Mouse (Mus musculus) brain, embryonic 18.5 days (tissue): Measurements from ENCODE around the gene Tmem119.

Experiments
- DNase-seq: peaks from one replicate; pipeline ENCODE4 v3.0.0-alpha.2; 2012; ENCODE audit warnings: low read depth, low spot score

Gene Tmem119

GRCm38 (mm10) chr5:113800280-113800679 is at the start of gene Tmem119:
TSS of gene Tmem119 (minus strand) at chr5:113800516.
- no peak for DNase-seq

GRCm38 (mm10) chr5:113847636-113848035 is 47.3 kb upstream of the Tmem119 start:
- DNase-seq: no peak

GRCm38 (mm10) chr5:113846656-113847055 is 46.3 kb upstream of the Tmem119 start:
- DNase-seq: no peak

- no peak for DNase-seq
These were observed 45.3 kb upstream of the Tmem119 start for GRCm38 (mm10) chr5:113845627-113846026.

- DNase-seq: no peak
These were observed 44.4 kb upstream of the Tmem119 start for GRCm38 (mm10) chr5:113844721-113845120.

- DNase-seq: no peak
These were observed 43.8 kb upstream of the Tmem119 start for GRCm38 (mm10) chr5:113844106-113844505.

- DNase-seq: no peak
These were observed 42.6 kb upstream of the Tmem119 start for GRCm38 (mm10) chr5:113842906-113843305.

- no peak for DNase-seq
These were observed 41.9 kb upstream of the Tmem119 start for GRCm38 (mm10) chr5:113842244-113842643.

- no peak for DNase-seq
These were observed 41.2 kb upstream of the Tmem119 start for GRCm38 (mm10) chr5:113841243-113842225.

- no peak for DNase-seq
These were observed 40.1 kb upstream of the Tmem119 start for GRCm38 (mm10) chr5:113840443-113840842.

GRCm38 (mm10) chr5:113836961-113837360 is 36.6 kb upstream of the Tmem119 start:
- DNase-seq: no peak

- DNase-seq: no peak
These were observed 33.1 kb upstream of the Tmem119 start for GRCm38 (mm10) chr5:113833316-113833947.

GRCm38 (mm10) chr5:113832490-113832901 is 32.2 kb upstream of the Tmem119 start, which contains the start of gene Selplg:
TSS of gene Selplg (minus strand) at chr5:113832644.
- no peak for DNase-seq

GRCm38 (mm10) chr5:113831741-113832140 is 31.4 kb upstream of the Tmem119 start:
- no peak for DNase-seq

- DNase-seq: no peak
These were observed 30.5 kb upstream of the Tmem119 start for GRCm38 (mm10) chr5:113830796-113831195.

GRCm38 (mm10) chr5:113830292-113830643 is 30.0 kb upstream of the Tmem119 start:
- no peak for DNase-seq

GRCm38 (mm10) chr5:113829566-113830291 is 29.4 kb upstream of the Tmem119 start:
- no peak for DNase-seq

GRCm38 (mm10) chr5:113828481-113828880 is 28.2 kb upstream of the Tmem119 start:
- no peak for DNase-seq

- DNase-seq: no peak
These were observed 27.7 kb upstream of the Tmem119 start for GRCm38 (mm10) chr5:113827991-113828411.

- no peak for DNase-seq
These were observed 26.3 kb upstream of the Tmem119 start for GRCm38 (mm10) chr5:113826619-113827018.

- DNase-seq: no peak
These were observed 25.2 kb upstream of the Tmem119 start for GRCm38 (mm10) chr5:113825558-113825957.

- DNase-seq: no peak
These were observed 23.9 kb upstream of the Tmem119 start for GRCm38 (mm10) chr5:113824228-113824627.
